Mouse (Mus musculus) intestine, postnatal 0 days (tissue): ENCODE results near the gene Pdzd2. TPM values are rescaled to one million over a fixed set of nuclear protein-coding genes. Genes with fewer than 3 reads are reported as not detected.

Source experiments
- ATAC-seq: fragments of 200-750 bp; cut with Nextera tagmentation; 2 replicates; pipeline ENCODE4 v1.8.0; 2017; ENCODE audit warnings: mild to moderate bottlenecking, moderate TSS enrichment, moderate library complexity
- H3K27ac ChIP-seq: fragments of 300-500 bp; sonication (generic); 2 replicates; pipeline ENCODE4 v1.5.1; 2014; ENCODE audit warnings: mild to moderate bottlenecking, low read depth, low read length, moderate library complexity
- H3K27me3 ChIP-seq: fragments of 300-500 bp; sonication (generic); replicated peaks from 2 replicates; pipeline ENCODE4 v1.6.1; 2014; ENCODE audit warnings: low read length, mixed read lengths; ENCODE audit not compliant: control insufficient read depth, insufficient read depth
- H3K36me3 ChIP-seq: fragments of 300-500 bp; sonication (generic); 2 replicates; pipeline ENCODE4 v1.6.1; 2014; ENCODE audit warnings: mild to moderate bottlenecking, moderate library complexity; ENCODE audit not compliant: control insufficient read depth, insufficient read depth
- H3K4me1 ChIP-seq: fragments of 300-500 bp; sonication (generic); replicated peaks from 2 replicates; pipeline ENCODE4 v1.6.1; 2014; ENCODE audit warnings: antibody characterized with exemption, low read length, mixed read lengths; ENCODE audit not compliant: control insufficient read depth, insufficient read depth
- H3K4me2 ChIP-seq: fragments of 300-500 bp; sonication (generic); replicated peaks from 2 replicates; pipeline ENCODE4 v1.6.1; 2014; ENCODE audit warnings: low read depth, mild to moderate bottlenecking, moderate library complexity
- H3K4me3 ChIP-seq: fragments of 300-500 bp; sonication (generic); 2 replicates; pipeline ENCODE4 v1.5.1; 2014; ENCODE audit warnings: low read depth, low read length
- H3K9ac ChIP-seq: fragments of 300-500 bp; sonication (generic); 2 replicates; pipeline ENCODE4 v1.6.1; 2014; ENCODE audit warnings: mild to moderate bottlenecking, low read depth, low read length
- H3K9me3 ChIP-seq: fragments of 300-500 bp; sonication (generic); 2 replicates; pipeline ENCODE4 v1.6.1; 2016; ENCODE audit warnings: mixed run types; ENCODE audit not compliant: control insufficient read depth
- CTCF ChIP-seq: sonication (generic); IDR thresholded peaks from 2 replicates; pipeline ENCODE4 v1.5.1; 2016; ENCODE audit warnings: low read depth, mild to moderate bottlenecking, control low read depth, antibody characterized with exemption, moderate library complexity
- WGBS: fragments of 180-500 bp; shearing (Covaris S2); extraction: QIAGEN DNeasy Blood & Tissue Kit; methylation state at CpG from one replicate; pipeline ENCODE4 v1.1.7; 2014; 5-methylcytosine and 5-hydroxymethylcytosine counted together
- polyA plus RNA-seq: library from polyadenylated mRNA; unstranded; fragments of >200 nt; fragmentation: Nextera tagmentation; extraction: Ambion mirVana; gene quantifications from 2 replicates; pipeline ENCODE4 v1.2.1, GENCODE M21; 2015

Gene Pdzd2
- polyA plus RNA-seq, 1 experiment from 2014 or later = 10.1 TPM

GRCm38 (mm10) chr15:12721684-12722500 is 17.8 kb downstream of the Pdzd2 start:
- Histone ChIP-seq H3K27me3 (no peaks in the 10 kb centered on the region), H3K9me3 (no peaks in the 10 kb centered on the region), H3K4me2 (no peak overlapping the region), H3K4me1 (no peaks in the 10 kb centered on the region), H3K36me3 (no peaks in the 10 kb centered on the region), H3K27ac (no peak overlapping the region), H3K9ac (no peak overlapping the region), H3K4me3 (no peak overlapping the region)
- no peak for ATAC-seq
- 77% methylated on average over 6 of the region's 6 CpGs for WGBS
- no peak for TF ChIP-seq CTCF

- no peak overlapping the region for H3K4me2 ChIP-seq
- H3K4me1 ChIP-seq = no peaks in the 10 kb centered on the region
- H3K9ac ChIP-seq = no peak overlapping the region
- no peaks in the 10 kb centered on the region for H3K9me3 ChIP-seq
- no peak for ATAC-seq
- WGBS = 77% methylated on average over 14 of the region's 14 CpGs
- H3K27me3 ChIP-seq = no peaks in the 10 kb centered on the region
- H3K27ac ChIP-seq = no peak overlapping the region
- no peak for TF ChIP-seq CTCF
- H3K36me3 ChIP-seq = no peaks in the 10 kb centered on the region
- H3K4me3 ChIP-seq = no peak overlapping the region
These were observed 20.9 kb downstream of the Pdzd2 start for GRCm38 (mm10) chr15:12718819-12719218.

GRCm38 (mm10) chr15:12717410-12717809 is 22.3 kb downstream of the Pdzd2 start:
- no peaks in the 10 kb centered on the region for H3K4me1 ChIP-seq
- WGBS = 88% methylated on average over 3 of the region's 3 CpGs
- no peaks in the 10 kb centered on the region for H3K36me3 ChIP-seq
- no peak for TF ChIP-seq CTCF
- H3K27me3 ChIP-seq = no peaks in the 10 kb centered on the region
- ATAC-seq = no peak
- H3K4me3 ChIP-seq = no peak overlapping the region
- no peaks in the 10 kb centered on the region for H3K9me3 ChIP-seq
- no peak overlapping the region for H3K4me2 ChIP-seq
- no peak overlapping the region for H3K9ac ChIP-seq
- H3K27ac ChIP-seq = no peak overlapping the region

- Histone ChIP-seq H3K27ac (no peak overlapping the region), H3K4me1 (no peaks in the 10 kb centered on the region), H3K4me3 (no peak overlapping the region), H3K9me3 (no peaks in the 10 kb centered on the region), H3K36me3 (no peaks in the 10 kb centered on the region), H3K27me3 (no peaks in the 10 kb centered on the region), H3K4me2 (no peak overlapping the region), H3K9ac (no peak overlapping the region)
- 79% methylated on average over 8 of the region's 8 CpGs for WGBS
- no peak for TF ChIP-seq CTCF
- no peak for ATAC-seq
These were observed 22.8 kb downstream of the Pdzd2 start for GRCm38 (mm10) chr15:12716881-12717280.

- no peak for TF ChIP-seq CTCF
- WGBS = 79% methylated on average over 2 of the region's 2 CpGs
These were observed 25.4 kb downstream of the Pdzd2 start for GRCm38 (mm10) chr15:12714322-12714721.

GRCm38 (mm10) chr15:12713216-12713615 is 26.5 kb downstream of the Pdzd2 start:
- Histone ChIP-seq H3K9me3 (no peaks in the 10 kb centered on the region), H3K27ac (no peak overlapping the region), H3K36me3 (no peaks in the 10 kb centered on the region), H3K4me3 (no peak overlapping the region), H3K9ac (no peak overlapping the region), H3K4me2 (no peak overlapping the region), H3K27me3 (no peaks in the 10 kb centered on the region), H3K4me1 (no peaks in the 10 kb centered on the region)
- WGBS = 71% methylated on average over 2 of the region's 2 CpGs
- TF ChIP-seq CTCF = no peak
- ATAC-seq = no peak

More at GRCm38 (mm10) chr15:12714322-12714721, 25.4 kb downstream of the Pdzd2 start:
- no peak for ATAC-seq
- no peak overlapping the region for H3K4me3 ChIP-seq
- no peak overlapping the region for H3K4me2 ChIP-seq
- no peaks in the 10 kb centered on the region for H3K36me3 ChIP-seq
- no peak overlapping the region for H3K9ac ChIP-seq
- no peaks in the 10 kb centered on the region for H3K4me1 ChIP-seq
- H3K9me3 ChIP-seq = no peaks in the 10 kb centered on the region
- H3K27me3 ChIP-seq = no peaks in the 10 kb centered on the region
- no peak overlapping the region for H3K27ac ChIP-seq
